Mouse (Mus musculus) spleen, adult 2 months (tissue): ENCODE measurements around the gene A930004D18Rik. TPM values are rescaled to one million over a fixed set of nuclear protein-coding genes. Genes with fewer than 3 reads are reported as not detected.

Experiments used
- DNase-seq, 2 experiments: peaks; one replicate each; pipeline versions ENCODE4 v3.0.0 to v3.0.0-alpha.2; 2012 to 2021; ENCODE audit warnings: low spot score in 2 of 2, low read depth in 1 of 2
- H3K27ac ChIP-seq: fragments of 200-500 bp; 2 replicates; pipeline ENCODE4 v1.5.1; 2012; ENCODE audit warnings: low read length, inconsistent platforms; ENCODE audit not compliant: insufficient read depth
- H3K27me3 ChIP-seq: fragments of 200-500 bp; 2 replicates; pipeline ENCODE4 v1.6.1; 2012; ENCODE audit warnings: mild to moderate bottlenecking, moderate library complexity, low read length, inconsistent platforms; ENCODE audit not compliant: control insufficient read depth, insufficient read depth
- H3K36me3 ChIP-seq: fragments of 200-500 bp; 2 replicates; pipeline ENCODE4 v1.6.1; 2012; ENCODE audit warnings: mild to moderate bottlenecking, low read length, inconsistent platforms; ENCODE audit not compliant: control insufficient read depth, insufficient read depth
- H3K4me1 ChIP-seq: fragments of 200-500 bp; 2 replicates; pipeline ENCODE4 v1.6.1; 2011; ENCODE audit warnings: inconsistent platforms; ENCODE audit not compliant: control insufficient read depth, insufficient read depth, insufficient read length
- H3K4me3 ChIP-seq: fragments of 200-500 bp; 2 replicates; pipeline ENCODE4 v1.5.1; 2011; ENCODE audit warnings: mild to moderate bottlenecking, inconsistent platforms; ENCODE audit not compliant: insufficient read depth, insufficient read length; ENCODE audit errors: extremely low read depth
- CTCF ChIP-seq: fragments of 200-500 bp; IDR thresholded peaks from 2 replicates; pipeline ENCODE4 v1.5.1; 2011; ENCODE audit warnings: mild to moderate bottlenecking, inconsistent platforms; ENCODE audit not compliant: insufficient read depth, insufficient read length, insufficient replicate concordance; ENCODE audit errors: extremely low read depth
- POLR2A ChIP-seq: fragments of 200-500 bp; IDR thresholded peaks from 2 replicates; pipeline ENCODE4 v1.6.1; 2011; ENCODE audit warnings: low read depth, low read length, inconsistent platforms
- WGBS: fragments of 180-500 bp; shearing (Covaris S2); methylation state at CpG from one replicate; pipeline ENCODE4 v1.1.7; 2018; 5-methylcytosine and 5-hydroxymethylcytosine counted together
- polyA plus RNA-seq: library from polyadenylated mRNA; depleted of rRNA; stranded (reverse); fragments of >200 nt; gene quantifications from 2 replicates; pipeline ENCODE4 v1.2.3, GENCODE M21; 2012; rRNA removed

Gene A930004D18Rik
- 0.52 and 1.1 TPM in 2 replicates for polyA plus RNA-seq

DNA sequence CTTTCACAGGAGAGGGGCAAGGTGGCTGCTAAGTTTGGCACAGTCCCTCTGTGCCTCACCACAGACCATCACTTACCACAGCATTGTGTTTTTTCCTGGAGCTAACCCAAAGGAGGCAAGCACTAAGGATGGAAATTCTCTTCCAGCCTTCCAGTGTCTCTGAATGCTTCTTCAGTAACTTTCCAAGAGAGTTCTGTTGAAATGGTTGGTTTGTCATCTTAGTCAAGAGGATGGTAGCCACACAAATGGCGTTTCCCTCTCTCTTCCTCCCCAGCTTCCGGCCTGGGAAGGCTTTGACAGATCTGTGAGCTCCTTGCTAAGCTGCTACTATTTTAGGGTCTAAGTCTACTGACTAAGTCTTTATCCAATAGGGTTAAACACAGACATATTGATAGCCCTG lies at the start of gene A930004D18Rik:
TSS of gene A930004D18Rik (minus strand) at position 247 of the 400 bp plus-strand sequence.
- Histone ChIP-seq H3K27ac (no peak within 1 kb of the TSS), H3K27me3 (peaks cover 4% of the 10 kb centered on the region), H3K4me1 (no peaks in the 10 kb centered on the region), H3K4me3 (no peak within 1 kb of the TSS), H3K36me3 (no peaks in the 10 kb centered on the region)
- WGBS: 36% methylated on average over 2 of the region's 2 CpGs
- DNase-seq: no peak
- TF ChIP-seq POLR2A (no peak), CTCF (no peak)

DNA sequence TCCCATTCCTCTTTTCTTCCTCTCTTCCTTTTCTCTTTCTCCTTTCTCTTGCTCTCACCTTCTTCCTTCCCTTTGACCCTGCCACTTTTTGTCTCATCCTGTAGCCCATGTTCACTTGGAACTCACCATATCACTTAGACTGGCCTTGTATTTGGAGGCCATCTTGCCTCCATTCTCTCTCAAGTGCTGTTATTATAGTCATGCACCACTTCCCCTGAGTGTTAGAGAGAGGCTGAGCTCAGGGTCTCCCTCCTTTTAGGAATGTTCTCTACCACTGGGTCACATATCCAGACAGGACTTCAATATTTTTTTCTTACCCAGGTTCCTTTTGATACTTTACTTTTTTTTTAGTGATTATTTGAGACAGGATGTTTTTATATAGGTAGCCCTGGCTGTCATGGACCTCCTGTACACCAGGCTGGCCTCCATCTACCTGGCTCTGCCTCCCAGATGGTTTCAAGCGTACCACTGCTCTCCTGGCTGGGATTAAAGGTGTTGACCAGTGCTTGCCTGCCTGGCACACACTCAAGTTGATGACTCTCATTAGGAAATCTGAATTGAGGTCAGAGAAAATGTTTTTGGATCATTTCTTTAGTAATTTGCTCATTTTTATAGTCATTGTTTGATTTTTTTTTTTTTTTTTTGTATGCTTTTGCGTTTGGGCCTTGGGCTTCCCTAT lies 42.8 kb upstream of the A930004D18Rik start:
- Histone ChIP-seq H3K4me1 (no peaks in the 10 kb centered on the region), H3K27me3 (no peaks in the 10 kb centered on the region), H3K27ac (no peak overlapping the region), H3K36me3 (peaks cover 12% of the 10 kb centered on the region), H3K4me3 (no peak overlapping the region)
- no peak for TF ChIP-seq POLR2A
- no peak for TF ChIP-seq CTCF
- no peak for DNase-seq
- 92% methylated on average over 2 of the region's 2 CpGs for WGBS

DNA sequence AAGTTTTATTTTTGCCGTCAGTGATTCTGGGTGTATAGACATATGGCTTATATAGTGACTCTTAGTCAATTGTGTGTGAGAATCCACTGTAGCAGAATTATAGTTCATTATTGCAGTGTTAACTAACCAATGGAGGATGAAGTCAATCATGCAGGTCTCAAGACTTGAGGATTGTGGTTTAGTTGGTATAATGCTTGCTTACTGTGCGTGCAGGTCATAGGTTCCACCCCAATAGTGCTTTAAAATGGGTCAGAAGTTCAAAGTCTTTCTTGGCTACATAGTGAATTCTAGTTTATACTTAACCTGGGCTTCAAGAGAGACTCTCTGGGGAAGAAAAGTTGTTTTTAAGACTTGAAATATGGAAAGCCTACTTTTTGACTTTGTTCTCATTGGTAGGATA lies 34.4 kb upstream of the A930004D18Rik start:
- WGBS: 89% methylated on average over 2 of the region's 2 CpGs
- H3K36me3 ChIP-seq: peaks cover 7% of the 10 kb centered on the region
- H3K27me3 ChIP-seq: no peaks in the 10 kb centered on the region
- no peak overlapping the region for H3K27ac ChIP-seq
- H3K4me1 ChIP-seq: no peaks in the 10 kb centered on the region
- TF ChIP-seq CTCF (no peak), POLR2A (no peak)
- no peak overlapping the region for H3K4me3 ChIP-seq
- DNase-seq: no peak

DNA sequence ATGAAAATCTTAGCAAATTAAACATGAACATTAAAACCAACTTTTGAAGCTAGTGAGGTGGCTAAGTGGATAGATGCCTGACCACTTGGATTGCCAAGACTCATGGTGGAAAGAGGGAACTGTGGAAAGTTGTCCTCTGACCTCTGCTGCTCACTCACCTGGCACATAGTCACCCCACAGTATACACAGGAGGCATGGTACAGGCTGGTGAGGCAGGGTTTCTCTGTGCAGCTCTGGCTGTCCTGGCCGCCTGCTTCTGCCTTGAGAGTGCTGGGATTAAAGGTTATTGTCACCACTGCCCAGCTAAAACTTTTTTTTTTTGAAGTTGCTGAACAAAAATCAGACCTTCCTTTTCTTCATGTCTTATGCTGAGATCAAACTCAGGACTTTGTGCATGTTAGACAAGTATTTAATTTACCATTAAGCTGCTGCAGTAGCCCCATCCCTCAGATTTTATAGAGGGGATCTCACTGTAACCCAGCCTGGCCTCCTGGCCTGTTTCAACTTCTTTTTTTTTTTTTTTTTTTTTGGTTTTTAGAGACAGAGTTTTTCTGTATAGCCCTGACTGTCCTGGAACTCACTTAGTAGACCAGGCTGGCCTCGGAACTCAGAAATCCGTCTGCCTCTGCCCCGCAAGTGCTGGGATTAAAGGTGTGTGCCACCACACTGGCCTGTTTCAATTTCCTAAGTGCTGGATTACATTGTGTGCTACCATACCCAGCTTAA lies 30.7 kb upstream of the A930004D18Rik start:
- no peak overlapping the region for H3K4me3 ChIP-seq
- 93% methylated on average over 4 of the region's 4 CpGs for WGBS

DNA sequence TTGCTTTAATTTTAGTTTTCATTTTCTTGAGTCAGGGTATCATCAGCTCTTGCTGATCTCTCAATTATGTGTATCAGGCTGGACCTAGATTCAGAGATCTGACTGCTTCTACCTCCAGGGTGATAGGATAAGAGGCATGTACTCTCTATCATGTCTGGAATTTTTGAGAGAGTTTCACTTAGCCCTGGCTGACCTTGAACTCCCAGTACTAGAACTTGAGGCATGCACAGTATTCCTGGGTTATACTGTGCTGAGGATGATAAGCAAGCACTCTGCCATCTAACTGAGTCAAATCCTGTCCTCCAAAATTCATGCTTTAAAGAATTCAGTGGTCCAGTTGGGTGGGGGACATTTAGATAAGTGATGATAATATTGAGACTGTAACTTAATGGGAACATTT lies 28.9 kb upstream of the A930004D18Rik start:
- TF ChIP-seq CTCF (no peak), POLR2A (no peak)
- Histone ChIP-seq H3K4me1 (peaks cover 5% of the 10 kb centered on the region; the same call in 1 of the 2 replicates), H3K27ac (no peak overlapping the region), H3K27me3 (no peaks in the 10 kb centered on the region), H3K36me3 (no peaks in the 10 kb centered on the region; the same call in 1 of the 2 replicates), H3K4me3 (no peak overlapping the region)
- DNase-seq: no peak

More for the DNA sequence above, 30.7 kb upstream of the A930004D18Rik start:
- no peak overlapping the region for H3K27ac ChIP-seq
- peaks cover 3% of the 10 kb centered on the region for H3K36me3 ChIP-seq
- no peak for DNase-seq
- peaks cover 5% of the 10 kb centered on the region; the same call in 1 of the 2 replicates for H3K4me1 ChIP-seq
- H3K27me3 ChIP-seq: no peaks in the 10 kb centered on the region
- TF ChIP-seq CTCF: no peak
- TF ChIP-seq POLR2A: no peak

DNA sequence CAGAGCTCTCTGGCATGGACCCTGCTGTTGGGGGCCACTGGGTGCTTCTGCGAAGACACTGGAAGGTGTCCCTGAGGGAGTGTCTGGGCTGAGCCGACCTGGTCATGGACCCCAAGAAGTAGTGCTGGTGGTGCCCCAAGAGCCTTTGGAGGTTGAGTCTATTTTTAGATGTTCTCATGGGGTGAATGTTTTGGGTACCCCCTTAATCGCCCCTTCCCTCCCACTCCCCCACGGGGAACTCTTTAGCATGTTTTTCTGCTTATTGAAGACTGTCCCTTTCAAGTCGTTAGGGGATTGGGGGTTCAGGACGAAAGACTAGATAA lies 28.1 kb upstream of the A930004D18Rik start:
- Histone ChIP-seq H3K27ac (peak overlapping the region; percentile 70), H3K36me3 (no peaks in the 10 kb centered on the region; the same call in 1 of the 2 replicates), H3K27me3 (no peaks in the 10 kb centered on the region), H3K4me1 (peaks cover 5% of the 10 kb centered on the region; the same call in 1 of the 2 replicates), H3K4me3 (peak overlapping the region; percentile 76)
- 12% methylated on average over 6 of the region's 6 CpGs for WGBS
- TF ChIP-seq CTCF (no peak), POLR2A (no peak)
- no peak for DNase-seq
